Mouse (Mus musculus): Measurements from ENCODE around the gene Tmem268.

DNA sequence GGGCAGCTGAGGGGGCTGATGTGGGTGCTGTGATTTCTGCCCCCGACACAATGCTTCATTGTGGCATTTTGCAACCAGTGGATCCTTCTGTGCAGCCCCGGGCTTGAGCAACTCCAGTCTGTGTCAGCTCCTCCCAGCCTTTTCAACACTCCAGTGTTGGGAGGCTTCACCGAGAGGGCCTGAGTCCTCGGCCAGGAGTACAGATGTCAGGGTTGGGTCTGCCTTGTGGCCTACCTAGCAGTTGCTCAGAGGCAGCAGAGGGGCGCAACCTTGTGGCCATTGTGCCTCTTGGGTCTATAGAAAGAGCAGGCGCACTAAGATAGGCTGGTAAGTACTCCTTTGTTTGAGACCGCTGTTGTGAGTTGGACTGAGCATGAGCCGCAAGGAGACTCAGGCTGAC lies 1.5 kb downstream of the Tmem268 start:
- TF ChIP-seq CTCF (IDR thresholded peaks at IDR 0.05; ENCODE audit: extremely low read depth, insufficient read depth, insufficient read length, insufficient replicate concordance) (no peak), POLR2A (IDR thresholded peaks at IDR 0.05; ENCODE audit: low read depth, low read length) (no peak)
